Mouse (Mus musculus): ENCODE measurements around the gene Ccdc54. TPM values are rescaled to one million over a fixed set of nuclear protein-coding genes. Genes with fewer than 3 reads are reported as not detected.

Gene Ccdc54
- polyA plus RNA-seq, 1 experiment from 2014 or later: not detected

GRCm38 (mm10) chr16:50578361-50578760, 12.6 kb downstream of the Ccdc54 start:
- ATAC-seq (ENCODE audit: insufficient number of reproducible peaks, insufficient read depth, low FRiP score, low read depth): no peak
- Histone ChIP-seq H3K4me1 (ENCODE audit: control insufficient read depth in 2 of 2, insufficient read depth in 2 of 2, low read length in 2 of 2) (no peaks in the 10 kb centered on the region), H3K27ac (replicated peaks in 1 of 2; ENCODE audit: control insufficient read depth in 1 of 2, insufficient read depth in 1 of 2, low read depth in 2 of 2, low read length in 2 of 2) (no peak overlapping the region), H3K4me3 (ENCODE audit: control insufficient read depth in 1 of 2, insufficient read depth in 1 of 2, low read depth in 1 of 2, low read length in 2 of 2) (no peak overlapping the region), H3K9ac (ENCODE audit: low read length) (no peak overlapping the region), H3K4me2 (ENCODE audit: low read length) (no peak overlapping the region), H3K9me3 (ENCODE audit: control insufficient read depth, low read length) (no peaks in the 10 kb centered on the region), H3K27me3 (ENCODE audit: control insufficient read depth, insufficient read depth, low read length) (no peaks in the 10 kb centered on the region), H3K36me3 (ENCODE audit: control insufficient read depth, insufficient read depth, low read length) (no peaks in the 10 kb centered on the region)
- WGBS: 81% methylated on average over 6 of the region's 6 CpGs

GRCm38 (mm10) chr16:50572557-50572956, 18.4 kb downstream of the Ccdc54 start:
- H3K27ac ChIP-seq (replicated peaks in 1 of 2; ENCODE audit: control insufficient read depth in 1 of 2, insufficient read depth in 1 of 2, low read depth in 2 of 2, low read length in 2 of 2): no peak overlapping the region
- no peaks in the 10 kb centered on the region for H3K27me3 ChIP-seq (ENCODE audit: control insufficient read depth, insufficient read depth, low read length)
- H3K4me2 ChIP-seq (ENCODE audit: low read length): no peak overlapping the region
- ATAC-seq (ENCODE audit: insufficient number of reproducible peaks, insufficient read depth, low FRiP score, low read depth): no peak
- no peak overlapping the region for H3K9ac ChIP-seq (ENCODE audit: low read length)
- 77% methylated on average over 13 of the region's 13 CpGs for WGBS
- no peaks in the 10 kb centered on the region for H3K36me3 ChIP-seq (ENCODE audit: control insufficient read depth, insufficient read depth, low read length)
- no peaks in the 10 kb centered on the region for H3K4me1 ChIP-seq (ENCODE audit: control insufficient read depth in 2 of 2, insufficient read depth in 2 of 2, low read length in 2 of 2)
- no peak overlapping the region for H3K4me3 ChIP-seq (ENCODE audit: control insufficient read depth in 1 of 2, insufficient read depth in 1 of 2, low read depth in 1 of 2, low read length in 2 of 2)
- no peaks in the 10 kb centered on the region for H3K9me3 ChIP-seq (ENCODE audit: control insufficient read depth, low read length)

- no peak for ATAC-seq (ENCODE audit: insufficient number of reproducible peaks, insufficient read depth, low FRiP score, low read depth)
- 74% methylated on average over 6 of the region's 6 CpGs for WGBS
- H3K4me3 ChIP-seq (ENCODE audit: control insufficient read depth in 1 of 2, insufficient read depth in 1 of 2, low read depth in 1 of 2, low read length in 2 of 2): no peak overlapping the region
Measured at GRCm38 (mm10) chr16:50559163-50559771, 31.7 kb downstream of the Ccdc54 start.

GRCm38 (mm10) chr16:50553828-50554227, 37.1 kb downstream of the Ccdc54 start:
- Histone ChIP-seq H3K4me3 (ENCODE audit: control insufficient read depth in 1 of 2, insufficient read depth in 1 of 2, low read depth in 1 of 2, low read length in 2 of 2) (no peak overlapping the region), H3K27me3 (ENCODE audit: control insufficient read depth, insufficient read depth, low read length) (no peaks in the 10 kb centered on the region), H3K9me3 (ENCODE audit: control insufficient read depth, low read length) (no peaks in the 10 kb centered on the region), H3K4me2 (ENCODE audit: low read length) (no peak overlapping the region), H3K36me3 (ENCODE audit: control insufficient read depth, insufficient read depth, low read length) (no peaks in the 10 kb centered on the region), H3K27ac (replicated peaks in 1 of 2; ENCODE audit: control insufficient read depth in 1 of 2, insufficient read depth in 1 of 2, low read depth in 2 of 2, low read length in 2 of 2) (no peak overlapping the region), H3K4me1 (ENCODE audit: control insufficient read depth in 2 of 2, insufficient read depth in 2 of 2, low read length in 2 of 2) (no peaks in the 10 kb centered on the region), H3K9ac (ENCODE audit: low read length) (no peak overlapping the region)
- WGBS: 52% methylated on average over 2 of the region's 2 CpGs
- no peak for ATAC-seq (ENCODE audit: insufficient number of reproducible peaks, insufficient read depth, low FRiP score, low read depth)

More at GRCm38 (mm10) chr16:50559163-50559771, 31.7 kb downstream of the Ccdc54 start:
- H3K9ac ChIP-seq (ENCODE audit: low read length): no peak overlapping the region
- H3K4me2 ChIP-seq (ENCODE audit: low read length): no peak overlapping the region
- H3K4me1 ChIP-seq (ENCODE audit: control insufficient read depth in 2 of 2, insufficient read depth in 2 of 2, low read length in 2 of 2): no peaks in the 10 kb centered on the region
- H3K36me3 ChIP-seq (ENCODE audit: control insufficient read depth, insufficient read depth, low read length): no peaks in the 10 kb centered on the region
- H3K27ac ChIP-seq (replicated peaks in 1 of 2; ENCODE audit: control insufficient read depth in 1 of 2, insufficient read depth in 1 of 2, low read depth in 2 of 2, low read length in 2 of 2): no peak overlapping the region
- no peaks in the 10 kb centered on the region for H3K27me3 ChIP-seq (ENCODE audit: control insufficient read depth, insufficient read depth, low read length)
- H3K9me3 ChIP-seq (ENCODE audit: control insufficient read depth, low read length): no peaks in the 10 kb centered on the region

GRCm38 (mm10) chr16:50551871-50552528, 39.0 kb downstream of the Ccdc54 start:
- WGBS: 65% methylated on average over 7 of the region's 7 CpGs

GRCm38 (mm10) chr16:50550927-50551326, 40.0 kb downstream of the Ccdc54 start:
- H3K36me3 ChIP-seq (ENCODE audit: control insufficient read depth, insufficient read depth, low read length): no peaks in the 10 kb centered on the region
- ATAC-seq (ENCODE audit: insufficient number of reproducible peaks, insufficient read depth, low FRiP score, low read depth): no peak
- no peak overlapping the region for H3K4me3 ChIP-seq (ENCODE audit: control insufficient read depth in 1 of 2, insufficient read depth in 1 of 2, low read depth in 1 of 2, low read length in 2 of 2)
- WGBS: 88% methylated on average over 5 of the region's 5 CpGs
- no peak overlapping the region for H3K27ac ChIP-seq (replicated peaks in 1 of 2; ENCODE audit: control insufficient read depth in 1 of 2, insufficient read depth in 1 of 2, low read depth in 2 of 2, low read length in 2 of 2)
- H3K4me1 ChIP-seq (ENCODE audit: control insufficient read depth in 2 of 2, insufficient read depth in 2 of 2, low read length in 2 of 2): no peaks in the 10 kb centered on the region
- H3K9me3 ChIP-seq (ENCODE audit: control insufficient read depth, low read length): no peaks in the 10 kb centered on the region
- H3K27me3 ChIP-seq (ENCODE audit: control insufficient read depth, insufficient read depth, low read length): no peaks in the 10 kb centered on the region
- H3K9ac ChIP-seq (ENCODE audit: low read length): no peak overlapping the region
- no peak overlapping the region for H3K4me2 ChIP-seq (ENCODE audit: low read length)

More at GRCm38 (mm10) chr16:50551871-50552528, 39.0 kb downstream of the Ccdc54 start:
- no peaks in the 10 kb centered on the region for H3K27me3 ChIP-seq (ENCODE audit: control insufficient read depth, insufficient read depth, low read length)
- H3K4me3 ChIP-seq (ENCODE audit: control insufficient read depth in 1 of 2, insufficient read depth in 1 of 2, low read depth in 1 of 2, low read length in 2 of 2): no peak overlapping the region
- no peak for ATAC-seq (ENCODE audit: insufficient number of reproducible peaks, insufficient read depth, low FRiP score, low read depth)
- H3K9ac ChIP-seq (ENCODE audit: low read length): no peak overlapping the region
- no peaks in the 10 kb centered on the region for H3K9me3 ChIP-seq (ENCODE audit: control insufficient read depth, low read length)
- H3K27ac ChIP-seq (replicated peaks in 1 of 2; ENCODE audit: control insufficient read depth in 1 of 2, insufficient read depth in 1 of 2, low read depth in 2 of 2, low read length in 2 of 2): no peak overlapping the region
- H3K4me1 ChIP-seq (ENCODE audit: control insufficient read depth in 2 of 2, insufficient read depth in 2 of 2, low read length in 2 of 2): no peaks in the 10 kb centered on the region
- no peaks in the 10 kb centered on the region for H3K36me3 ChIP-seq (ENCODE audit: control insufficient read depth, insufficient read depth, low read length)
- H3K4me2 ChIP-seq (ENCODE audit: low read length): no peak overlapping the region

GRCm38 (mm10) chr16:50542554-50543333, 48.2 kb downstream of the Ccdc54 start:
- Histone ChIP-seq H3K9ac (ENCODE audit: low read length) (no peak overlapping the region), H3K9me3 (ENCODE audit: control insufficient read depth, low read length) (no peaks in the 10 kb centered on the region), H3K36me3 (ENCODE audit: control insufficient read depth, insufficient read depth, low read length) (no peaks in the 10 kb centered on the region), H3K4me3 (ENCODE audit: control insufficient read depth in 1 of 2, insufficient read depth in 1 of 2, low read depth in 1 of 2, low read length in 2 of 2) (no peak overlapping the region), H3K27me3 (ENCODE audit: control insufficient read depth, insufficient read depth, low read length) (no peaks in the 10 kb centered on the region), H3K4me1 (ENCODE audit: control insufficient read depth in 2 of 2, insufficient read depth in 2 of 2, low read length in 2 of 2) (no peaks in the 10 kb centered on the region), H3K4me2 (ENCODE audit: low read length) (no peak overlapping the region), H3K27ac (replicated peaks in 1 of 2; ENCODE audit: control insufficient read depth in 1 of 2, insufficient read depth in 1 of 2, low read depth in 2 of 2, low read length in 2 of 2) (no peak overlapping the region)
- WGBS: 46% methylated on average over 5 of the region's 5 CpGs
- no peak for ATAC-seq (ENCODE audit: insufficient number of reproducible peaks, insufficient read depth, low FRiP score, low read depth)
